Mouse (Mus musculus) c-Kit-negative CD71-positive TER-119-positive erythroid progenitor cells, embryonic 14.5 days (primary cell): ENCODE results near the gene Siglec1.
"Not testable (repeated sequence)": the region's sequence is repeated elsewhere in the genome, so short reads cannot be mapped to it uniquely, and the experiment has no call there.

Source experiments
- DNase-seq: peaks from one replicate; pipeline ENCODE4 v3.0.0-alpha.2; 2013; ENCODE audit warnings: low read depth, low spot score

Gene Siglec1

DNA sequence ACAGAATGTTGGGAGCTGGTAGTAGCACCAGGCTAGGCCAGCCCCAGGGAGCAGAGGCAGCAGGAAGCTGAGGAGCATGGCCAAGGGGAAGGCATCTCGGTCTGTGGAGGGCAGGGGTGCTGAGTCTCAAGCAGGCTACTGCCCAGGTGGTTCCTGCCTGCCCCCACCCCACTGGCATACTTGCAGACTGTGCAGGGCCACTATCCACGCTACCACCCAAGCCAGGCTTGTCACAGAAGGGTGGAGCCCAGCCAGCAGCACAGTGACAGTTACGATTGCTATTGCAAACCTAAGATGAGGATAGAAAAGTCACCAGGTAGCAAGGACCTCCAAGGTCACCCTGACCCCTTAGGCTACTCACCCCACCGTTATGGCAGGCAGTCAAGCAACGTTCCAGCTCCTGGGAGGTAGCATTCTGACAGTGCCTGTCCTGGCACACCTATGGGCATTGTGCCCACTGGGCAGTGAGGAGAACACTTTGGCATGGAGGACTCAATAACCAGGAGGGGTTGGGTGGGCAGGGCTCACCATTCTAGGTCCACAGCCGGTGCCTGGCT is 33.6 kb downstream of the Siglec1 start:
- no peak for DNase-seq

DNA sequence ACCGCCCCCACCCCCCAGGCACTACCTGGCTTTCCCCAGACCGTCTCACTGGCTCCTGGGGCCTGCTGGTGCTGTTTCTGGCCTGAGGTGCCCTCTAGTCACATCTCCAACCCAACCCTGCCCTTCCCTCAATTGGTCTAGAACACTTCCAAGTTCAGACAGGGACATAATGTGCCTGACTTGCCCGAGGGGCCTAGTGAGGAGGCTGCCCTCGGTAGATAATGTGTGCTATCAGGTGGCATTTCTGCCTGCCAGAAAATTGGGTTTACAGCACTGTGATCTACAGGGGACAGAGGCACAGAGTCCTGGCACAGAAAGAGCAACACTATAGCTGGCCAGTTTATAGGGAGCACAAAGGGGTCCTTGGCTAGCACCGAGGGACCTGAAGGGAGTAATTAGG is 34.5 kb downstream of the Siglec1 start:
- no peak for DNase-seq

DNA sequence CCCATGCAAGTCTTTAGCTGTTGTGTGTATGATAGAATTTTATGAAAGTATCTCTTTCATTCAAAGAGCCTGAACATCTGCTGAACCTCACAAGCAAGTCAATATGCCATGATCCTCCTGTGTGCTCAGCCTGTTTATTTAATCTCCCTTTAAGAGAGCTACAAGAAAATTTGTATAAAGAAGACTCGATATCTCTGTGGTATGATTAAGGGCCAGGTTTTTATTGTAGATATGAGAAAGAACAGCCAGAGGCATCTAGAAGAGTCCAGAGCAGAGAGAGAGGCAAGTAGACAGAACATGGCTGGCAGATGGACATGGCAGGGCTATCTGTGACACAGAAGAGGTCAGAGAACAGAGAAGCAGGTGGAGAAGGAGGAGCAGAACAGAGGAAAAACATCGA is 40.5 kb downstream of the Siglec1 start:
- DNase-seq = no peak

DNA sequence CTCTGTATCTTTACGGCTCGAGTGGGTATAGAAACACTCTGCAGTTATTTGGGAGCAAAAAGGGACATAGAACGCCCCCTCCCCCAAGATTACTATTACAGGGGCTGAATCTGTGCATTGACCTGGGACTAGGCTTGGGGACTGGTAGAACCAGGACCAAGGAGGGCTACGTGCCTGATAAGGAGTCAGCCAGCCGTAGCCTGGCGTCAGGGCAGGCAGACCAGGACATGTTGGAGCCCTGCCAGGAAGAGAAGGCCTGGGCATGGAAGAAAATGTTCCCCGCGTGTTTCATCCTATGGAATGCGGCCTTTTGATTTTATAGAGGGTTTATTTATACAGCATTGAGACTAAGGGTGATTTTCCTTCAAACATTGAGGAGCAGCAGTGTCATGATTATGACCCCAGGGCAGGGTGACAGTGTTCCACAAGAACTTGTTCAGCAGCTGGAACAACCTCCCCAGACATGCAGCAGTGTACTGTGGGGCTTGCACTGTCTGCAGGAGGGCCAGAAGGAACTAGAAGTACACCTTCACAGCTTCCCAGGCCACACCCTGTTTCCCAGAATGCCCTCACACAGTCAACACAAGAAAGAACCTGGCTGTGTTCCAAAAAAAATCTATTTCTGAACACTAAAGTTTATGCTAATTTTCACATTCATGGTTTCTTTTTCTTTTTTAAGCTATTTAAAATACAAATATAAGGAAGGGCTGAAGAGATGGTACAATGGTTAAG is 41.4 kb downstream of the Siglec1 start:
- DNase-seq = no peak

DNA sequence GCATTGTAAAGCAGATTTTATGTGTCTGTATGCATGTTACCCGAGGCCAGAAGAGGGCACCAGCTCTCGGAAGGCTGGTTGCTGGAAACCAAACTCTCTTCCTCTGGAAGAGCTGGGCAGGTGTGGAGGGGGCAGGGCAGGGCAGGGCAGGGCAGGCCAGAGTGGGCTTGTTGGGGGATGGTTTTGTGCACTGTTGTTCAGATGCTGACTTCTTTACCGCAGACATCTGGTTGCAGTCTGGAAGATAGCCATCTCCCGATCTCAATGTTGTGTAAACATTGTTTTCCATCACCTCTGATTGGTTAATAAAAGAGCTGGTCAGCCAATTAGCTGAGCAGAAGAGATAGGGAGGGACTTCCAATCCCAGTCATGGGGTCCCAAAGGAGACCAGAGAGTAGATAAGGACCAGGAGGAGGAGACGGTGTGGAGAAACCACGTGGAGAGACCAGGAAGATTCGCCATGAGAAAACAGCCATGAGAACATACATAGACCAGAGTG is 42.2 kb downstream of the Siglec1 start:
- DNase-seq = no peak

DNA sequence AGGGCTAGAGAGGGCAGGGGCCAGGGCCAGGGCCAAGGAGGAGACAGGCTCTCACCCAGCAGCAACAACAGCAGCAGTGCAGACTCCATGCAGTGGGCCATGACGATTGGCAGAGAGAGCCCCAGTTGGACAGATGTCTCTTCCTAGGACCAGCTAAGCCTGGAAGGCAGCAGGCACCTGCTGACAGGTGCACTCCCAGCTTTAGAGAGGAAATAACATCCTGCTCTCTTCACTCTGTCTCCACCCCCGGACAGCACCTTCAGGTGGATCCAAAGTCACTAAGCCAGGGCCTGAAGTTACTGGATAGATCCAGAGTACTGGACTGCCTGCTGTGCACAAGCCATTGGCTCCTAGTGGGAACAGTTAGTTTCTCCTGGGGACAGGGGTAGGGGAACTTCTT is 43.6 kb downstream of the Siglec1 start, which contains the start of gene Gfra4:
Gene Gfra4, minus strand, starts transcription at position 101 of the 400 bp plus-strand sequence.
- DNase-seq = no peak

DNA sequence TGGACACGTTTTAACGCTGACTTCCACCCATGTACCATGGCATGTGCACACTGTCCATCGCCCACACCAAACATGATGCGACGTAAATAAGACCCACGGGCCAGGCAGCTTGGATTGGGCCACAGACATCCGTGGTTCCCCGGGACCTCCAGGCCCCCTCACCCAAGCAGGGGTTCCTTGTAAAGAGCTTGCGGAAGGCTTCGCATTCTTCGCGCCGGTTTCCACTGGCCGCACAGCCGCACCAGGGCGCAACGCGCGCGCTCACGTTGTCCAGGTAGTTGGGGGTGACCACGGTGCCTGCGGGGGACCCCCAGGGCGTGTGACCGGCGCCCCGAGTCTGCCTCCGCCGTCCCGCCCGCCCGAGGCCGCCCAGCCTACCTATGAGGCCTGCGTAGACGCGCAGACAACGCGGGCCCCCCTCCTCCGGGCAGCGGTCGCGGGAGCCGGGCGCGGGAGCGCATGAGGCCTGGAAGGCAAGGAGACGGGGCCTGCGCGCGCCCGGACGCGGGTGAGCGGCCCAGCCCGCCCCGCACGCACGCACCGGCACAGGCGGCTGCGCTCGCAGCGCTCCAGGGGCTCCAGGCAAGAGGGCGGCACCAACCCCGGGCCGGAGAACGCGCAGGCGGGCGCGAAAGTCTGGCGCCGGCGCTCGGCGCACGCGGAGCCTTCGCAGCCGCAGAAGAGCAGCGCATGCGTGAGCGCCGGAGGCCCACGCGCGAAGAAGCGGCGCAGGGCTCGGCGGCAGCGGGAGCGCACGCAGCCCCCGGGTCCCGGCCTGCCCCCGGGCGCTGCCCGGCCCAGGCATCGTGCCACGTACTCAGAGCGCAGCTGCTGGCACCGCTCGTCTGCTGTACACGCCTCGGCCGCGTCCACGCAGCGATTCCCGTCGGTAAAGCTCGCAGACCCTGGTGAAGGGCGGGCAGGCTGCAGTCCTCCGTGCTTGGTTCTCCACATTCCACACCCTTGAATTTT is 45.4 kb downstream of the Siglec1 start:
- DNase-seq = no peak

DNA sequence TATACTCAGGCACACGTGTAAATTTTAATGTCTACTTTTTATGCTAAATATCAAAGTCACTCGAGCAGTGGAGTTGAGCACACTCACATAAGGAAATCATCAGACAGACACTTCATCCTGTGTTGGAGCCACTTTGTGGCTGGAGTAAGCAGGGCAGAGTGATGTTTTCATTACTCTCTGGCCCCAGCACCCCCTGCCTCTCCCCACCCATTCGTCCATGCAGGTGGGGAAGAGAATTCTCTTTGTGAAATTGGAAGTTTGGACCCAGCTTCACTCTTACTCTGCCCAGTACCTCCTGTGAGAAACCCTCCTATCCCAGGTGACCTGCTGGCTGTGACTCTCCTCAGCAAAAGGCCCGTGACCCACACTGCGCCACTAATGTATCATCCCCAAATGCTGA is 47.9 kb downstream of the Siglec1 start:
- DNase-seq = no peak

DNA sequence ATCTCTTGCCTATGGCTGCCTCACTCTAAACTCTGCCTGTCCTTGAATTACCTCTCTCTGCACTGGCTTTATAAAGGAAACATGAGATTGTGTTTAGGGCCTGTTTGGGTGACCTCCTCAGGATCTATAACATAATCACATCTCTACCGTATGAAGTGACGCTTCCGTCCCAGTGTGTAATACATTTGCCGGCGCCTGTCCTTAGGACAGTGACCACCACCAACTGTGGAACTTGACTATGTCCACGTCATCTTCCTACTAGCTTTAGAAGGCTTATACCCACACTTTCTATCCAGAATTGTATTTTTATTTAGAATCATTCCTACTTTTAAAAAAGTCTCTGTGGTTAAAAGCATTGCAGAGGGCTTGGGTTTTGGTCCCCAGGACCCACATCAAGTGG is 48.4 kb downstream of the Siglec1 start:
- DNase-seq = no peak

DNA sequence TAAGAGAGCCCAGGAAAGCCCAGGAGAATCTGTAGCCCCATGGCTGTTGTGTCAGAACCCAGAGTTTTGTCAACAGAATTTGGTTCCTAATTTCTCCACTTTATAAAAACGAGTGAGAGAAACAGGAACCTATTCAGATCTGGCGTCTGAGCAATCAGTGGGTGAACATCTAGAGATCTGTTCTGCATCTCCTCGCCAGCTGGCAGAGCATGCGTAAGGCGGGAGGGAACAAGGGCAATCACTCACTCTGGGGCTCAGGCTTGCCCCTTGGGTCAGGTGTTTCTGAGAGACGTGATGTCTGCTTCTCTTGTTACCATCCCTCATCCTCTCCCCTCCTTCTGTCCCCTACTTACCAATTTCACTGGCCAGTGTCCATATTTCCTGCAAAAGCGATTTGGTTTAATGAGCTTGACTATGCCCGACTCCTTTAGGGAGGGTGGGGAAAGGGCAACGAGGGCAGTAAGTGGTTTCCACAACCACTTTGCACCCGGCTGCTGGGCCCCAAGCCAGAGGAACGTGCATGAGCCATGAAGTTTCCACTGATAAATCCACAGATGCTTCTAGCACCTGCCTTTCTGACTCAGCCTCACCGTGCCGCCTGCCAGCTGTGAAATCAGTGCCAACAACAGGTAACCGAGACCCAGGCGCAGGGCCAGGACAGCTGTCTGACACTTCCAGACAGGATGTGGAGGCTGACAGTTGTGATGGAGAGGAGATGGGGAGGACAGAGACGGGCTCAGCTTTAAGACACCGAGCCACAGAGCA is 49.2 kb downstream of the Siglec1 start:
- no peak for DNase-seq

DNA sequence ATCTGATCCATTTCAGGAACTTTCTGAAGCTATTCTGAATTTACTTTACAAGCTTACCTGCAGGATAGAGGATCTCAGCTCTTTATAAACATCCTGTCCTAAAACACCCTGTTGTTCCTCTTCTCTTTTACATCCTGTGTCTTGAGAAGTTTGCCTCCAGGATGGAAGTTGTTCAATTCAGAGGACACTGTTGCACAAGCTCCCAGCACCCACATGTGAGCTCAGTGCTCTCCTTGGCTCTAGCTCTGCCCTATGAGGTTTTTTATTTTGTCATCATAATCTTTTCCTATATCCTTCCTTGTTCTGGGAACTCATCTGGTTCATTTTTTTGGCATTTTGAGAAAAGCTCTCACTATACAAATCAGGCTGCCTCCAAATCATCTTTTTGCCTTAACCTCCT is 49.8 kb downstream of the Siglec1 start:
- no peak for DNase-seq

DNA sequence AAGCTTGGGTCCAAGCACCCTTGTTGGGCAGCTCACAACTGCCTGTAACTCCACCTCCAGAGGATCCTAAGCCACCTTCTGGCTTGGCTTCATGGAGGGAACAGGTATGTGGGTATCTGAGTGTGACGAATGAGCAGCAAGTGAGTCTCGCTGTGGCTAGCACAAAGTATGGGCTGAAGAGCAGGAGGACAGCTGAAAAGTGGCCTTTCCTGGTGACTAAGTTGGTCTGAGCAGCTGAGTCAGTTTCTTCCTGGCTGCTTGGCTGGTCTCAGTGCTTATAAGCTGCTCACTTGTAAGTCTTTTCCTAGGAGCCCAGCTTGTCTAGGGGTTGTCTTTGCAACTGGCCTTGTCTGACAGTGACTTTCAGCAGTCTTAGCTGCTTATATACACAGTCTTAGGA is 50.2 kb downstream of the Siglec1 start:
- DNase-seq = no peak

DNA sequence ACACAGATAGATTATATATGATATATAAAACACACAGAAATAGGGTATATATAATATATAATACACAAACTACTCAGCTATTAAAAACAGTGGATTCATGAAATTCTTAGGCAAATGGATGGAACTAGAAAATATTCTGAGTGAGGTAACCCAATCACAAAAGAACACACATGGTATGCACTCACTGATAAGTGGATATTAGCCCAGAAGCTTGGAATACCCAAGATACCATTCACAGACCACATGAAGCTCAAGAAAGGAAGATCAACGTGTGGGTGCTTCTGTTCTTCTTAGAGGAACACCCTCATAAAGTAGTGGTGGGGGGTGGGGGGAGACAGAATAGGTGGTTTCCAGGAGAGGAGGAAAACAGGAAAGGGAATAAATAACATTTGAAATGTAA is 55.2 kb downstream of the Siglec1 start:
- DNase-seq = not testable (repeated sequence)

DNA sequence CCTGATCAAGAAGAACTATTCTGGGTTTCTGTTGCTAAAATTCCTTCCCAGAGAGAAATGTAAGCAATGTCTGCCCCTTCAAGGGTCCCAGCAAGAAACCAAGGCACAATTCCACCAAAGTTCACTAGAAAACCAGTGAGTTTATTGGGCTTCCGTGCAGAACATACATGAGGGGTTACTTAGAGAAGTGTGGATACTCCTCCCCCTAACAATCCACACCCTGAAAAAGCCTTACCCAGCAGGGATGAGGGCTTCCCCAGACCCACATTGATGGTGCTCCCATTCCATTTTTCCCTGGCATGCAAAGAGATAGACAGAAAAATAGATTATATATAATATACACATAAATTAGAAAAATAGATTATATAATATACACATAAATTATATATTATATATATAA is 55.6 kb downstream of the Siglec1 start:
- DNase-seq = no peak

DNA sequence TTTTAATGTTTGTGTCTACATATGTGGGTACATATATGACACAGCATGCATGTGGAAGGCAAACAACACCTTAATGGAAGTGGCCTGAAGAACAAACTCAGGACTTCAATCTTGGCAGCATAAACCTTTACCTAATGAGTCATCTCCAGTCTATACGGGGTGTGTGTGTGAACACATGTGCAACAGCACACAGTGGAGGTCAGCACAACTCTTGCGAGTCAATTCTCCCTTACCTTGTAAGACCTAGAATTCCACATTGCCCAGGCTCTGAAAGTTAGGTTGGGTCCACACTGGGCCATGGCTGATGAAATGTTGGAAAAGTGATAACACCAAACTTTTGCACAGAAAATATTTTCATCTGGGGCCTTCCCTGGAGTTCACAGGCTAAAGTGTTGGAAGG is 56.0 kb downstream of the Siglec1 start:
- DNase-seq = no peak

DNA sequence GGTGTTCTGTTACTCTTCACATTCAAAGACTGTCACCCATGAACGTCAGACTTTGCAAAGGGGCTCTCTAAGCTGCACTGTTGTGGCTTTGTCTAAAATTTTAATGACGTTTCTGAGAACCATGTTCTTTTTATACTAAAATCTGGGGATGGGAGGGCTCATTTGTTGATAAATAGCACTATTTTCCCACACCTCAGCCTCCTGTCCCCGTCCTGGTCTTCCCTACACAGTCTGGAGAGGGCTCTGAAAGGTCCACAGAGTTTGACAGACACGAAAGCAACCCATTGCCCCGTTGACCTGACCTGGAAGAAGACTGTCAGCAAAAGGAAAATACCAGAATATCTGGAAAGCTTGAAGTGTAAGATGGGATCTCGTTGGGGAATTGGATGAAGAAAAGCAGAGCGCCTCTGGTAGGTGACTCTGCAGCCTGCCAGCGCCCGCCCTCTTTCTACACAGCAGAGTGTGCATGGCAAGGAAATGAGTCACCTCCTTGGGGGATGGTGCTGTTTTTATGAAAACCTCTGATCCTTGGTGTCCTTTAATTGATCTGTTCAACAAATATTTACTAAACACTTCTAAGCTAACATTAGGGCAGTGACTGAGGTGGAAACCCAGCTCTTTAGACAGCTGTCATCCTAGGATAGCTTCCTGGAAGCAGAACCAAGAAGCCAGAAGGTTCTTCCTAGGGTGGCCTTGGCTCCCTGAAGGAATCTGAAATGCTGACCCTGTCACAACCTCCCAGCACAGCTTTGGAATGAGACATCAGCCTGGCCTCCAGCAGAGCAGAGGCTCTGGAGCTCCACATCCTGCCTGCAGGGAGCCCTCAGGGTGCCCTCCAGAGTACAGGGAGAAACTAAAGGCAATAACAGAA is 57.3 kb downstream of the Siglec1 start:
- DNase-seq = no peak

DNA sequence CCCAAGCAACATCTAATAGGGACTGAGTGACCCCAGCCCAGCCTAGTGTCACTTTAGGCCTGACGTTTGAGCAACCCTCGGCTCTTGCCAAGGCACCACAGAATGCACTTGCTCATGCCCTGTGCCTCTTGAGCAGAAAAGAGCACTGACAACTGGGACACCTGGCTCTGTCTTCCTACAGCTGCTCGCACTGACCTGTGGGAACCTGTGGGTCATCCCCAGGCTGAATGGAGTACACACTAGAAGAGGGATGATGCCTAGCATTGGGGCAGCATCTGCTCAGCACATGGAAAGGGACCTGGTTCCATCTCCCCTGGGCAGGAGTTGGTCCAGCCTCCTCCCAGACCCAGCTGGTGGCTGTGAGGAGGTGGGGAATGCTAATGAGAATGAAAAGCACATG is 59.6 kb downstream of the Siglec1 start:
- no peak for DNase-seq

DNA sequence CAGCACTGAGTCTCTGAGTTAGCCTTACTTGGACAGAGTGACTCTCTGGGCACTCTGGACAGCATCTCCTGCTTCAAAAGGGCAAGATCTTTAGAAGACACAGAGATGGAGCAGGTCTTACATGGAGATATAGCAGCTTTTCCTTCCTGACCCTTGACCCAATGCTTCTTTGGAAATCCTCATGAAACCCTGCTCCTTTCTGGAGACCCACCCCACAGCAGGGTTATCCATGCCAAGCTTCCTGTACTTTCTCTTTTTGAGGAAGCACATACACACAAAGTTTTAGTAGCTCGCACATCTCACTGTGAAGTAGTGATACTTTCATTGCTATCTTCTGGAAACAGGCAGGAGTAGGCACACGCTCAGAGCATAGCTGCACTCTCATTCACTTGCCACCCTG is 61.3 kb downstream of the Siglec1 start:
- DNase-seq = no peak
